Mouse (Mus musculus) brain, embryonic 14.5 days (tissue): Measurements from ENCODE around the gene Bend3. TPM values are rescaled to one million over a fixed set of nuclear protein-coding genes. Genes with fewer than 3 reads are reported as not detected.

Experiments used
- DNase-seq: peaks from one replicate; pipeline ENCODE4 v3.0.0-alpha.2; 2011; ENCODE audit warnings: low read depth
- CTCF ChIP-seq: fragments of 200-500 bp; IDR thresholded peaks from 2 replicates; pipeline ENCODE4 v1.5.1; 2012; ENCODE audit warnings: inconsistent platforms, mild to moderate bottlenecking, moderate library complexity, borderline replicate concordance; ENCODE audit not compliant: insufficient read depth, insufficient read length; ENCODE audit errors: extremely low read depth
- POLR2A ChIP-seq: fragments of 200-500 bp; IDR thresholded peaks from 2 replicates; pipeline ENCODE4 v1.6.1; 2012; ENCODE audit warnings: mild to moderate bottlenecking, inconsistent platforms, borderline replicate concordance; ENCODE audit not compliant: poor library complexity, insufficient read depth, insufficient read length, severe bottlenecking; ENCODE audit errors: extremely low read depth
- polyA plus RNA-seq: library from polyadenylated mRNA; depleted of rRNA; stranded (reverse); fragments of >200 nt; gene quantifications from 2 replicates; pipeline ENCODE4 v1.2.3, GENCODE M21; 2012; rRNA removed

Gene Bend3
- 10.5 and 13.1 TPM in 2 replicates for polyA plus RNA-seq

DNA sequence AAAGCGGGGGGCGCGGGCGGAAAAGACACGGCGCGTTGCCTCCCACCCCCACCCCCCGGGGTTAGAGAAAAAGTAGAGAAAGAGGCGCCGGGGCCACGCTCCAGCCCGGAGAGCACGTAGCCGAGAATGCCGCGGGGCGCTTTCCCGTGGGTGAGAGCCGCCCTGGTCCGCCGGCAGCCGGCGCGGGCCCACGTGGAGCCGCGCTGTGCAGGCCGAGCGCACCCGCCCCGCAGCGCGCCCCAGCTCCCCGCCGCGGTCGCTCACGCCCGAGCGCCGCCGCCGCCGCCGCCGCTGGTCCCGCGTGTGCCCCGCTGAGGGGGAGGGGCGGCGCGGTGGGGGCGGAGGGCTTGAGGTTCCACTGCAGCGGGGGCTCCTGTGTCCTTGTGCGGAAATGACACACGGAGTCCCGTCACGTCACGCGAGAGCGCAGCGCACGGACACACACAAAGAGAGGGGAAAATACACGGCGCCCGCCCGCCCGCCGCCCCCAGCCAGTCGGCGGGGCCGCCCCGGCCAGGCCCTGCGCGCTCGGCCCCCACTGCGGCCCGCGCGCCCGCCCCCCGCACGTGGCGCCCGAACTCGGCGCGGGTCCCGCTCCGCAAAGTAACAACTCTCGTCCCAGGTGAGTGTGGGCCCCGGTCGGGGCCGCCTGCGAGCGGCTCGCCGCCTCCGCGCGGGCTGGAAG is at the start of gene Bend3:
Gene Bend3, plus strand, starts transcription at position 81 of the 685 bp plus-strand sequence.
- DNase-seq: peak; percentile 80
- no peak for TF ChIP-seq CTCF
- no peak for TF ChIP-seq POLR2A

DNA sequence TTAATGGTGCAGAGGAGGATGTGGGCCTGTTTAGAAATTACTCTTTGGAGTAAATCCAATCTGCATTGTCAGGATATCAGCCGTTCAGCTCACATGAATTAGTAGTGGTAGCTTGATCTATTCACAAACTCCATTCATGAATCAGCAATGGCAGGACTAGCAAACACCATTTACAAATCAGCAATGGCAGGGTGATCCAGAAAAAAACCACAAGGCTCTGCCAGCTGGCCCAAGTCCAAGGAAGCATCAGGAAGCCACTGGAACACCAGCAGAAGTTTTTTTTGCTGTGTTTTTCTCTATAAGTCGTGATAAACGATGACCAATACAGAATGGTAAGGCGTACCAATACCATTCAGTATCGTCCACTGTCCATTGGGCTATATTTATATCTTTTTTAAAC is 48.0 kb upstream of the Bend3 start:
- TF ChIP-seq POLR2A (no peak), CTCF (no peak)

DNA sequence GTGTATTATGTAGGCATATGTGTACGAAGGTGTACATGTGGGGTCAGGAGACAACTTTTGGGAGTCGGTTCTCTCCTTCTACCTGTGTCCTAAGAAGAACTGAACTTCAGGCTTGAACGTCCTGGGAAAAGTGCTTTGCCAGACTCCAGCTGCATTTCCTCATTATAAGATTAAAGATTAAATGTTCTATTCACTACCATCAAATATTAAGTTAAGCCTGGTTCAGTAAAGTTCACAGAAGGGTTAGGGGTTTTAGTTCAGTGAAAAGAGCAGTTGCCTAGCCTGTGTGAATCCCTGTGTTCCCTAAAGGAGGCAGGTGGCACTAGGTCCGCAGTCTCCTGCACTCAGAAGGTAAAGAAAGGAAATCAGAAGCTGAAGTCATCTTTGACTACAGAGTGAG is 44.3 kb upstream of the Bend3 start:
- TF ChIP-seq POLR2A: no peak
- no peak for TF ChIP-seq CTCF
- DNase-seq: no peak

More for the DNA sequence above, 48.0 kb upstream of the Bend3 start:
- DNase-seq: peak; percentile 60

DNA sequence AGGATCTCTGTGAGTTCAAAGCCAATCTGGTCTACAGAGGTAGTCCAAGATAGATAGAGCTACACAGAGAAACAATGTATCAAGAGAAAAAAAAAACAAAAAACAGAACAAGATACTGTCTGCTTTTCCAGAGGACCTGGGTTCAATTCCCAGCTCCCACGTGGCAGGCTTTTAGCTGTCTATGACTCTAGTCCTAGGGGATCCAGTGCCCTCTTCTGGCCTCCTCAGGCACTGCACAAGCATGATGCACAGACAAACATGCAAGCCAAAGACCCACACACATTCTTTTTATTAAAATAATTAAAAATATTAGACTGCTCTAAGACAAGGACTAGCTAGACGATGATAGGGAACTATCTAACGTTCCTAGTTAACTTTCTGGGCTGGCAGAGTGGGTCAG is 42.9 kb upstream of the Bend3 start:
- TF ChIP-seq POLR2A (no peak), CTCF (no peak)
- DNase-seq: no peak

- DNase-seq: peak; percentile 88
- TF ChIP-seq POLR2A (no peak), CTCF (no peak)
Measured at GRCm38 (mm10) chr10:43439492-43439941, 39.1 kb upstream of the Bend3 start.

- DNase-seq: peak; percentile 79
- no peak for TF ChIP-seq POLR2A
- no peak for TF ChIP-seq CTCF
Measured at GRCm38 (mm10) chr10:43440050-43440449, 38.6 kb upstream of the Bend3 start.

- TF ChIP-seq CTCF: no peak
- no peak for TF ChIP-seq POLR2A
- peak; percentile 36 for DNase-seq
Measured at GRCm38 (mm10) chr10:43440981-43441740, 37.5 kb upstream of the Bend3 start.

- TF ChIP-seq POLR2A: no peak
- TF ChIP-seq CTCF: no peak
Measured at GRCm38 (mm10) chr10:43448656-43449055, 30.0 kb upstream of the Bend3 start.

GRCm38 (mm10) chr10:43451848-43452662 is 26.6 kb upstream of the Bend3 start:
- DNase-seq: peak; percentile 92
- TF ChIP-seq CTCF (peak; percentile 73; the same call in 1 of the 2 replicates), POLR2A (no peak)

More at GRCm38 (mm10) chr10:43448656-43449055, 30.0 kb upstream of the Bend3 start:
- no peak for DNase-seq

DNA sequence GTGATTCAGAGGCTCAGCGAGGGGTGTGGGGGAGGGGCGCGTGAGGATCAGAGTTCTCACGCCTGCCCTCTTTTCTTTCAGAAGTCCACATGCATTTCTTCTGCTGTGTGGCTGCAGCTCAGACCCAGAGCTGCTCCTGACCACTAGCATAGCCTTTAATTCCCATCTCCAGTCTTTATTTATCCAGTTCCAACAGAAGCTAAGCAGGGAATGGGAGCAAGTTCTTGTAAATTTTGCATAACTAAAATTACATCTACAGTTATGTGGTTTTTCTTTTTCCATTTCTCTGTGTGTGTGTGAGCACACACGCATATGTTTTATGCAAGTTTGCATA is 26.0 kb upstream of the Bend3 start:
- TF ChIP-seq CTCF: no peak
- no peak for TF ChIP-seq POLR2A
- DNase-seq: no peak

DNA sequence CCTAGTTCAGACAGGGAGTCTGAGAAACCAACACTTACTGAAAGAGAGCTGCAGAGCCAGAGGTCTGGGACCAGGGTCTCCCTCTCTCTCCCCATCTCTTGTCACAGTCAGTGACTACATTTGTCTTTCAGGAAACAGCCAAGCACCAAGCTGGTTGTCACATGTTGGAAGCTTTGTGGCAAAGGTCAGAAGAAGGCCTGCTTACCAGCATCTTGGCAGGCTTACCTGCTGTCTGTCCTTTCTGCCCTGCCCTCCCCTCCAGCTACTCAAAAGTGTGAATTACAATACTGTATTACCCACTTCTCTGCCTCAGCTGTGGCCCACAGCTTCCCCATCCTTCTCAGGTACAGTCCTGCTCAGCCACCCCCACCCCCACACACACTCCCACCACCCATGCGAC is 24.4 kb upstream of the Bend3 start:
- TF ChIP-seq POLR2A (no peak), CTCF (no peak)
- no peak for DNase-seq
